Mouse (Mus musculus): Measurements from ENCODE around the gene Ica1. TPM values are rescaled to one million over a fixed set of nuclear protein-coding genes. Genes with fewer than 3 reads are reported as not detected.

Gene Ica1
- polyA plus RNA-seq, 1 experiment from 2014 or later = 11.0 TPM

GRCm38 (mm10) chr6:8582377-8582776 is 195.9 kb downstream of the Ica1 start:
- H3K27me3 ChIP-seq (replicated peaks; ENCODE audit: control insufficient read depth, insufficient read depth, low read length) = no peaks in the 10 kb centered on the region
- no peaks in the 10 kb centered on the region for H3K4me1 ChIP-seq (replicated peaks; ENCODE audit: control insufficient read depth, insufficient read depth, low read length)
- H3K36me3 ChIP-seq (ENCODE audit: control insufficient read depth, insufficient read depth) = no peaks in the 10 kb centered on the region
- H3K27ac ChIP-seq (ENCODE audit: low read depth, low read length) = no peak overlapping the region
- no peak overlapping the region for H3K9ac ChIP-seq (ENCODE audit: low read depth, low read length)
- no peaks in the 10 kb centered on the region for H3K9me3 ChIP-seq (ENCODE audit: control insufficient read depth)
- no peak for TF ChIP-seq CTCF (IDR thresholded peaks at IDR 0.05; ENCODE audit: low read depth)
- no peak overlapping the region for H3K4me2 ChIP-seq (replicated peaks; ENCODE audit: low read depth)
- 93% methylated on average over 9 of the region's 9 CpGs for WGBS
- ATAC-seq = no peak
- no peak overlapping the region for H3K4me3 ChIP-seq (ENCODE audit: low read depth, low read length)

Other genes starting within 250 kb of the Ica1 start
- 0.23 and 0.24 TPM in 2 replicates for gene Nxph1, start 169.9 kb upstream of the Ica1 start, polyA plus RNA-seq (2015; fragmentation: Nextera tagmentation; extraction: Ambion mirVana)

Data from intestine, postnatal 0 days (tissue).